Mouse (Mus musculus): ENCODE data around the gene Nipbl.
"Not testable (repeated sequence)": the region's sequence is repeated elsewhere in the genome, so short reads cannot be mapped to it uniquely, and the experiment has no call there.

Gene Nipbl

DNA sequence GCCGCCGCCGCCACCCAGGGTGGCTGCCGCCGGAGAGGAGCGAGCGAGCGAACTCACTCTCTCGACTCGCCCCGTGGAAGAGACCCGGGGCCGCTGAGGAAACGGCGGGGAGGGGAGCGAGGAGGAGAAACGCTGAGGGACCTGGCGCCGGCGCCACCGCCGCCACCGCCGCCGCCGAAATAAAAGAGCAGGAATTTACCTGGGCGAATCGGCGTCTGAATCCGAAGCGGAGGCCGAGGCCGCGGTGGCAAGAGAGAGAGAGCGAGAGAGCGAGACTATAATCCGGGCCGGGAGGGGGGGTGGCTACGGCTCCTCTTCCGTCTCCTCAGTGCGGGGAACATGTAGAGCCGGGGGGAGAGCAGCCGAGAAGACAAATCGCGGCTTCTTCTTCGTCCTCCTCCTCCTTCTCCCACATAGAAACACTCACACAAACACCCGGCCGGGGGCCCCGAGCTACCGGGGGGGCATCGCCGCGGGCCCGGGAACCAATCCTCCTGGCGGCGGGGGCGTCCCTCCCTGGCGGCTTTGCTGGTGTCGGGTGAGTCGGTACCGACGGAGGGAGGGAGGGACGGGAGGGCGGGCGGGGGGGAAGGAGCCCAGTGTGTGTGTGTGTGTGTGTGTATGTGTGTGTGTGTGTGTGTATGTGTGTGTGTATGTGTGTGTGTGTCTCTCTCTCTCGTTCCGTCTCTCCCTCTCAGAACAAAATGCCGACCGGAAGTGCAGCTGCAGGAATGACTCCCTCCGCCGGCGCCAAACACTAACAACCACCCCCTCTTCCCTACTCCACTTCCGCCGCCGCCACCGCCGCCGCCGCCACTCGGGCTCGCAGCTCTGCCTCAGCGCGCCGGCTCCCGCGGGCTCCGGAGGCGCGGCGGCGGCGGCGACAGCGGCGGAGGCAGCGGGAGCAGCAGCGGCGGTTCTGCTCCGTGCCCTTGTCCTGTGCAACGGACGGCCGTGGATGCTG, at the start of gene Nipbl:
TSS of gene Nipbl (minus strand) at position 538 of the 964 bp plus-strand sequence.
- peak; percentile 94 for DNase-seq

DNA sequence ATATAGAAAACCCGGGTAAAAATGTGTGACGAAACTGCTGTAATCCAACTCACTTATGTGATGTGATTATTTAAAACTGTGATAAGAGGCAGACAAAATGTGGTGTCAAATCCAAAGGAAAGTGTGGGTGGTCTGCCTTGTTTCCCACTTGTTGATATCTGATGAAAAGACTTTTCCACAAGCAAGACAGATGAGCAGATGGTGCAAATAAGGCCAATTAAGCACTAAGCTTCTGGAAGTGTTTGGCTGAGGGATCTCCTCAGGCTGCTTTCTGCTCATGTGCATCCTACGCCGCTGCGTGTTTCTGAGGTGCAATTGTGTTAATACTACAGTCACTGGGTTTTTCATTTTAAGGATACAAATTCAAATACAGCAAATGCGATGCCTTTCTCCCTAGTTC, 41.0 kb upstream of the Nipbl start:
- DNase-seq: no peak

- DNase-seq: no peak
Measured at GRCm38 (mm10) chr15:8469006-8469575, 24.8 kb upstream of the Nipbl start.

DNA sequence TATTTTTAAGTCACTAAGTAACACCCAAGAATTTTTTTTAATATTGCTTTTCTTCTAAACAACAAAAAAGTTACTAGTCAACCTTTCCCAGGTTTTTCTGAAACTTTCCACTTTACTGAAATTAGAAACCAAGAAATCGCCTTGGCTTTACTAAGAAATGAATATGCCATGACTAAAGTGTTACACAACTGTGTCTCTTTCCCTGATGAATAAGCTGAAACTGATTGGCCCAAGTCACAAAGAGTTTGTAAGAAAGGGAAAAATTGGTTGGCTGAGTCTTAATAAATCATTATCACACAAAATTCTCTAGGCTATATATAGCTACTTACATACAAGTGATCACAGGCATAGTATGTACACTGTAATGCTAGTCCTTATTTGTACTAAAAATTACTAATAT, 19.3 kb upstream of the Nipbl start:
- no peak for DNase-seq

- no peak for DNase-seq
Measured at GRCm38 (mm10) chr15:8462780-8463179, 18.5 kb upstream of the Nipbl start.

DNA sequence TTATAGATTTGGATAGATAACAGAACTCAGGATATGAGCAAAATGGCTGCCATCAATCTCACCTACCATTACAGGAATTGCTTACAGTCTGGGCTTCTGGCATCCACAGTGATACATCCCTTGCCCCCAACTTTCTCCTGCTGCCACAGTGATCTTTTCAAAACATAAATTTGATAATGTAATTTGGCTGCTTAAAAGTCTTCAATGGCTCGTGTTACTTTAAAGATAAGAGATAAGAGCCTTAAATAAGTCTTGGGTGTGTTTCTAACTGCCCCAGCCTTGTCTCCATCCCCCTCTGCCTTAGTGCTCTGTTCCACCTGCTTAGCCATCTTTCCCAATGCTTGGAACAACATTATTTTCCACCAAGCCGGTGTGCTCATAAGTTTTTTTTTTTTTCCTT, 16.6 kb upstream of the Nipbl start:
- DNase-seq: no peak

DNA sequence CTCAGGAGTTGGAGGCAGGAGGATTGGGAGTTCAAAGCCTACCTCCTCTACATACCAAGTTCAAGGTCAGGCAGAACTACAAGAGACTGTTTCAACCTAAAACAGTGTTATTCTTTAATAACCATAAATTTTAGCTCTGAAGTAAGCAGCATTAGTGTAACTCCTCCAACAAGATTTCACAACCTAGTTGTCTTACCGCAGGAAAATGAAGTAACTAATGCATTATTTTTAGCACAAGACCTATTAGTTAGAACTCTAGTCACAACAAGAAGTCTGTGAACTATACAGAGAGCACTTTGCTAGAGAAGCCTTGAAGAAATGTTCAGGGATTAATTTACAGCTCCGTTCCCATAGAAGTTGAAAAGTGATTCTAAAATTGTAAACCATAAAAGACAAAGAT, 15.7 kb upstream of the Nipbl start:
- no peak for DNase-seq

DNA sequence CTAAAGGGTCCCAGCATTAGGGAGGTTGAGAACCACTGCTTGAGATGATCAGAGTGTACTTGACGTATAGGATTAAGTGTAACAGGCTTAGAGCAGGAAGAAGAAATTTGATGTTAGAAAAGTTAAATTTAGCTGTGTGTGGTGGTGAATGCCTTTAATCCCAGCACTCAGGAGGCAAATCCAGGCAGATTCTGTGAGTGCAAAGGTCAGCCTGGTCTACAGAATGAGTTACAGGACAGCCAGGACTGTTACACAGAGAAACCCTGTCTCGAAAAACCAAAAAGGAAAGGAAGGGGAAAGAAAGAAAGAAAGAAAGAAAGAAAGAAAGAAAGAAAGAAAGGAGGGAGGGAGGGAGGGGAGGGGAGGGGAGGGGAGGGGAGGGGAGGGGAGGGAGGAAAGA, 12.0 kb upstream of the Nipbl start:
- not testable (repeated sequence) for DNase-seq

DNA sequence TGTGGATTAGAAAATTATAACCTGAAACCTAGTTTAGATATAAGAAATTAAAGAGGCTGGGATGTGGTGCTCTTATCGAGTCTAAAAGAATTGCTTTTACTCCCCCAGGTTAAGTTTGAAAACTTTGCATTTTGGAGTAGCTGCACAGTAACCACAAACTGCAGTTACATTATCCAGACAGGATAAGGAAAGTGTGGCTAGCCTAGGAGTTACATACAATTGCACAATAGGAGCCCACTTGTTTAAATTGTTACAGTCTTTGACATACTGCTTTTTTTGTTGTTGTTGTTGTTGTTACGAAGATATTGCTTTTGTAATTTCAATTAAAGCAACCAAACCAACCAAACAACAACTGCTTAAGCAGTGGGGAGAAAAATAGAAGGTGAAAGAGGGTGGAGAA, 11.2 kb upstream of the Nipbl start:
- no peak for DNase-seq

DNA sequence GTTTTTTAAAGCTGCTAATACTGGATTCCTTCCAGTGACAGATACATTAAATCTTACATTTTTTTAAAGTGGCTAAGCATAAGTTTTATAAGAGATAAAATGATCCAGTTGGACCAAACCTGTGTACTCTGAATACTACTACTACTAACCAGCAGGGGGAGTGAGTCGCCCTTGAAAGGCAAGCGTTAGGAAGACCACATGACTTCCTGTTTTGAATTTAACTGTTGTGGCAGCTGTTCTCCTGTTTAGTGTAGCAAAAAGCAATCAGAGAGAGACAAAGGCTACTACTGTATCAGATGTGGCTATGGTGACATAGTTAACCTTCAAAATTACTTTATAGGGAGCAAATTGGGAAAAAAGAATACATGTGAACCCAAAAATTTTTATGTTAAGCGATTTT, 6.8 kb upstream of the Nipbl start:
- peak; percentile 81 for DNase-seq

DNA sequence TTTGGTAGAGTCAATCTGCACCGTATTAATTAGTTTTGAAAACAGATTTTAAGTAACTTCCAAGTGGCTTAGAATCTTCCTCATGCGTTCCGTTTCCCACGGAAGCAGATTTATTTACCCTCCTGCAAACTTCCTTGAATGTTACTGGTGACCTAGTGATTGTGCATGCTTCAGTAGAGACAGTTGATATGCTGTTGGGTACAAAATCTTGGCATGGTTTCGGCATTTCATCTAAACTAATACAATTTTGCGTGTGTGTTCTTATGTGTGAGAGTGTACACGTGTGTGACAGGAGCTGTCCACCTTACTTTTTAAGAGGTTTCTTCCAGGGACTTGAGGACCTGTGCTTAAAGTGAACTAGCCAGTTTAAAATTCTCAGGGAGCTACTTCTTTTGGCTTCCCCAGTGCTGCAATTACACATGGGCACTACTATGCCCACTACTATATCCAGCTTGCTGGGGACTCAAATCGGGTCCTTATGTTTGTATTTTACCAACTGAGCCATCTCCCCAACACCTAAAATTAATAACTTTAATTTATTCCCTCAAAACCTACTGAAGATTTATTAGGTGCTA, 3.0 kb upstream of the Nipbl start:
- DNase-seq: no peak

DNA sequence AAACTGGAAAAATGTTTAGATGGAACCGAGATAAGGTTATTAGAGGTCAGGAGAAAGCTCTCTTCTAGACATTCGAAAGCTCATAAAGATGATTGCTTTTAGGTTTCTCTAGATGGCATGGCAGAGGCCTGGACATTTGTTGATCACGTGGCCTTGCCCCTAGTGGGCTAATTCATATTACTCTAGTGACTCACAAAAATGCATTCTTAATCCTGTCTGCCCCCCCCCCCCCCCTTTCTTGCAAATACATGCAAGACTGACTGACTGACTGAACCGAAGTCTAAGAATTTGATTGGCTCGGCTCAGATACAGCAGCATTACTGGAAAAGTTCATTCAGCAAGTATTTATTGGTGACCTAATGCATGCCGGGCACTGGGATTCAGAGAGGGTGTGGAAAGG, 2.2 kb upstream of the Nipbl start:
- DNase-seq: peak; percentile 64

DNA sequence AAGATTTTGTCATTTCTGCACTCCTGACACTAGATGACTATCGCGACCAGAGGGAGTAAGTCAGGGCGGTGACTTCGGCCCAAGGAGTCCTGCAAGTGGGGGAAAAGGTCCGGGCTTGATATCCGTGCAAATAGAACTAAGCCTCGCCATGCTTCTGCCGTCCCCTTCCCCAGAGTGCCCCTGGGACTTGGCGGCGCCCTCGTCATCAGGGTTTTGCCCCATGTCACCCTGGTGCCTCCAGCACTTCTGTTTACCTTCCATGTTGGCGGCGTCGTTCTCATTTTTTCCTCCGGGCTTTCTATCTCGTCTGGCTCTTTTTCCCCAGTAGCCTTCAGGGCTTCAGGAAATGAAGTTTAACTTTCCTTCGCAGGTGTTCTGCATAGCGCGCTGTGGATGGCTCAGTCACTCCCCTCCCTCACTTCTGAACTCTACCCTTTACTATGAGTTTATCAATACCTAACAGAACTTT, 1.7 kb upstream of the Nipbl start:
- peak; percentile 47 for DNase-seq

GRCm38 (mm10) chr15:8444890-8445597, 781 bp upstream of the Nipbl start:
- peak; percentile 94 for DNase-seq

- peak; percentile 75 for DNase-seq
Measured at GRCm38 (mm10) chr15:8443168-8443925, 916 bp downstream of the Nipbl start.

- peak; percentile 36 for DNase-seq
Measured at GRCm38 (mm10) chr15:8442761-8443160, 1.5 kb downstream of the Nipbl start.

DNA sequence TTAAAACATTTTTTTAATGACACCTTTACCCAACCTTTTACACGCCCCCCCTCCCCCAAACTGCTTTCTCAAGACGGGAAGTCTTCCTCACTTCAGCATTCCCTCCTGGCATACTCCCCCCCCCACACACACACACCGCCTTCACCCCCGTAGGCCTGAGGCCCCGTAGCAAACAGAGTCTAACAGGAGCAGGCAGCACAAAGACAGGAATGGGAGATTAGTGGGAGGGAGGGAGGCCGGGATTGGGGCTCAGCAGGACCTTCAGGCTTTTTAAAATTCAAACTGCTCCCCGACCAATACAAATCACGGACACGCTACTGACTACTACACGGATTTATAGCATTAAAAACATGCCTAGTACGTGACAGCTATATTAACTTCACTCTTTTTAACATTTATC, 2.1 kb downstream of the Nipbl start:
- DNase-seq: peak; percentile 75

- DNase-seq: no peak
Measured at GRCm38 (mm10) chr15:8433239-8433947, 10.9 kb downstream of the Nipbl start.

DNA sequence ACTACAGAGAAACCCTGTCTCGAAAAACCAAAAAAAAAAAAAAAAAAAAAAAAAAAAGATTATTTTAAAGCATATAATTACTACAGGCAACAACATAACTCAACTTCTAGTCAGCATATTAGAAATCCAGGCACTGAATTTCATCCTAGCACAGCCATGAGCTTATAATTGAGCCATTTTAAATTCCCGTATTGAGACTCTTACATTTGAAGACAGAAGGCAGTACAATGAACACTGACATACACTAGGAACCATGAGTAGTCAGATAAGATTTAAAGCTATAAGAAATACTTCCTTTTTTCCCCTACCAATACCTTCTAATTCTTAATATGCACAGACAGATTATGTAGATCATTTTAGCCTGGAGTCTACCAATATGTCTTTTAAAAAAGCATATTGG, 11.7 kb downstream of the Nipbl start:
- DNase-seq: no peak

GRCm38 (mm10) chr15:8429502-8429901, 14.8 kb downstream of the Nipbl start:
- DNase-seq: no peak

DNA sequence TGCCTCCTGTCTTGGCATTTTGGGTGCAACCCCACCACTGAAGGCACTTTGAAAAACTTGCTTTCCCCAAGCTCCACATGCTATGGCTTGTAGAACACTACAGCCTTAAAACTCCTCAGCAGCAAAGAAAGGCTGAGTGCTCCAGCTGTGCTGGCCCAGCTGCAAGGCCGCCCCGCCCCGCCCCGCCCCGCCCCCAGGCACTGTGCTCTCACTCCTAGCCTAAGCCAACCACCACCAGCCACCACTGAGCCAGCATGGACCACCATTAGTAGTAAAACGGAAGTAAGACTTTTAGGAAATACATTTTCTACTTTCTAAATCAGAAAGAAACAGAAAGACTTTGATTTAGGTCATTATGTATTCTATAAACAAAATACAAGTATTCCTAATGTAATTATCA, 23.4 kb downstream of the Nipbl start:
- DNase-seq: peak; percentile 5

Measured in embryo, embryonic 11 days (tissue).